Mouse (Mus musculus) frontal cortex, postnatal 25 days (tissue): ENCODE measurements around the gene Ppp1r14c.

ENCODE experiments used
- DNase-seq, 2 experiments: peaks; one replicate each; pipeline ENCODE4 v3.0.0; 2022; ENCODE audit warnings: low spot score in 2 of 2

The Ppp1r14c gene

GRCm38 (mm10) chr10:3366036-3366869, at the start of gene Ppp1r14c:
TSS of gene Ppp1r14c (plus strand) at chr10:3366057.
- peak; percentile 52 to 55 for DNase-seq

GRCm38 (mm10) chr10:3321406-3321805, 44.5 kb upstream of the Ppp1r14c start:
- no peak for DNase-seq

DNA sequence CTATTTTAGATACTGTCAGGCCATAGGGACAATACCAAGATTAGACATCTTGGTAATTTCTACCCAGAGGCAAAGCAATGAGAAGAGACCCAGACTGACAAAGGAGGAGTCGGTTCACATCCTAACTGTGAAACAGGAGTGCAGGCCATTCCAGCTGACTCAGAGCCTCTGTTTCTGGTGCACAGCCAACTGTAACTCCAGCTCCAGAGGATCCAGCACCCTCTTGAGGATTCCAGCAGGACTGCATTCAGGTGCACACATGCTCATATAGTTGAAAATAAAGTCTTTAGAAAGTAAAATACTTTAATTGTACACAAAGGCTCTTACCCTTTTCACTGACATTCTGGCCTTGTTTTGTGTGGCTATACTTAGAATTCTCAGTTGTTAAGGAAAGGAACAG, 40.4 kb upstream of the Ppp1r14c start:
- DNase-seq: no peak

DNA sequence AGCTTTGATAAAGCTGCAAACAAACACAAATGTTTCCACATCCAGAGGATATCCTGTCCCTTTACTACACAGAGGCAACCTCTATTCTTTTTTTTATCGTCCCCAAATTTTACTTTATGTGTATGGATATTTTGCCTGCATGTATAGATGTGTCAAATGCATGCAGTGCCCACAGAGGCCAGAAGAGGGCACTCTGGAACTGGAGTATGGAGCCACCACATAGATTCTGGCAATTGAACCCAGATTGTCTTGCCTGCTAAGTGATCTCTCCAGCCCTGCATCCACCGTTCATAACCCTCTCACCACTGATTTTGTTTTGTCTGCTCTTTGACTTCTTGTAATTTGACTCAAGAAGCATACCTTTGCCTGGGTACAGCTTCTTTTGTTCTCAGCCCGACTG, 33.0 kb upstream of the Ppp1r14c start:
- peak; percentile 86 to 91 for DNase-seq

DNA sequence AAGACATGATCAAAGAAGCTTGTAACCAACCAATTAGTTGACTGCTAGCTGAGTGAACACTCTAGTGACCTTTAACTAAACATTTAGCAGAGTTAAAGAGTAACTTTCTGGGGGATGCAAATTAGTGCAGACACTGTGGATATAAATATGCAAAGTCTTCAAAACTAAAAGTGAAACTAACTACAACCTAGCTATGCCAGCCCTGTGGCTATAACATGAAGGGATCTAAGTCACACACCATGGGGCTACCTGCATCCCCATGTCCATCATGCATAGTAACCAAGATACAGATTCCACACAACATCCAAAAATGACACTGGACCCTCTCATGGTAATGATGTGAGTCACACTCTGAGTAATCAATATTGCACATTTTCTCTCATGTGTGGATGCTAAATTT, 31.3 kb upstream of the Ppp1r14c start:
- no peak for DNase-seq

- DNase-seq: no peak
These were observed 29.0 kb upstream of the Ppp1r14c start for GRCm38 (mm10) chr10:3336729-3337329.

DNA sequence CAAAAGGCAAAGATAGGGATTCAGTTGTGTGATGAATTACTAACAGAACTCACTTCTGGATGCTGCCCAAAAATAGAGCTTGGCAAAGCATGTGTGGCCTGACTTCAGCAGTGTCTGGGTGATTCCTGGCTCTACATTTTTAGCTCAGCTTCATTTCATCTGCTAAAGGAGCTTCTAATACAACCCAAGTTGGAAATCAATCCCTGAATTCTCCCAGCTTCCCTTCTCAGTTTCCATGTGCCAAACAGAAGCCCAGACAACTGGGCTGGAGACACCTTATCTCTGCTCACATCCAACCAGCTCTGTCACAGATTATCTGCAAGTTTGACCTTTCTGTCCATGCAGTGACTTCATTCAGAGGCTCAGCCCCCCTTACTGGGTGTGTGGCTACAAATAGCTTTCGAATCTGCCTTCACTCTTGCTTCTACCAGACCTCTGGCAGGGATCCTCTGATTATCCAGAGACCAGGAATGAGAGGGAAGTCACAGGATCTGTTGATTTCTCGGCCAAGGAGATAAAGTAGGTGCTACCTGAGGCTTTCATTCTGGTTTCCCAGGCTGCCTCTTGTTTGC, 28.4 kb upstream of the Ppp1r14c start:
- no peak for DNase-seq

GRCm38 (mm10) chr10:3345706-3346105, 20.2 kb upstream of the Ppp1r14c start:
- no peak for DNase-seq

DNA sequence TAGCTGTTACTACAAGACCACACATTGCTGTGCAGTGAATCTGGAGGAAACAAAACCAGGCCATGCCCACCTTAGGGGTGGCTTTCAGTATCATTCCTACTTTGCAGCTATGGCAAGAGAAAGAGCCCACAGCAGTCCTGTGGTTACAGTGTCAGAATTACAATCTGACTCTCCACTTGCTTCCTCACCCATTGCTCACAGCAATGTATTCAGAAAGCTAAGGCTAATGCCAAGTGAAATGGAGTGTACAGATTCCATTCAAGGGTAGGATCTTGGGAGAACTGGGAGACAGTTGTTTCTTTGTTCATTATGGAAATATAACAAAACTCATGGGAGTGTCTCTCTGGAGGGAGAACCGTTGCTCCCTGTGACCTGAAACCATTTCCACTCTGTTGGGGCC, 6.3 kb upstream of the Ppp1r14c start:
- DNase-seq: no peak

DNA sequence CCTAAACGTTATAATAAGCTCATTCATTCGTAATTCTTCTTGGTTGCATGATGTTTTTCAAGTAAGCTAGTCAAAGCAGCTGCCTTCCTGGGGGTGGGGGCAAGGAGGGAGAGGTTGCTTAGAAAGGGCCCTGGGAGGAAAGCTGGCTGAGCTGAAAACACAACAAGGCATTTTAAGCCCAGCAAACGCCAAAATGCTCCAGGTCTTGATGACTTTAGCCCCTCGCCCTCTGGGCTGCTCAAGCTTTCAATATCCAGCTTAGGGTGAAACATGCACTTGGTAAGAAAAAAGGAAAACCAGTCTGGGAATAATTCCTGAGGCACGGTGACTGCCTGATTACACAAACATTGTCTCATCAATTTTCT, 204 bp upstream of the Ppp1r14c start:
- peak in 1 of 2 experiments; percentile 7 for DNase-seq

- peak; percentile 20 to 30 for DNase-seq
These were observed 1.1 kb downstream of the Ppp1r14c start for GRCm38 (mm10) chr10:3366870-3367431.

DNA sequence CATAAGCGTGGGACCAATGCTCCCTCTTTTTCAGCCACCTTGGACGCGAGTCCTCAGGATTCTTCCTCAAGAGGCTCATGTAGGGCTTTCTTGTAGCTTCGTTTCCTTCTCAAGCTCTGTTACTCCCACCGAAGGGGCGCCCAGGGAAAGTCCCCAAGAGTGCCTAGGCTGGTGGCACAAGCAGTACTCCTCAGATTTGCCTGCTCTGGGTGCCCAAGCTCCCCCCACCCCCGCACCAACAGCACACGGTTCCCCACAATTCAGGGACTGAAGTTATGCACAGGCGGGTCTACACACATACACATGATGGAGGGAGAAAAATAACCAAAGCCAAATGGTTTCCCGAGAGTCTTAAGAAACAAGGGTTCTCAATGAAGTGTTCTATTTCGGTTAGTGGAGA, 1.6 kb downstream of the Ppp1r14c start:
- no peak for DNase-seq

DNA sequence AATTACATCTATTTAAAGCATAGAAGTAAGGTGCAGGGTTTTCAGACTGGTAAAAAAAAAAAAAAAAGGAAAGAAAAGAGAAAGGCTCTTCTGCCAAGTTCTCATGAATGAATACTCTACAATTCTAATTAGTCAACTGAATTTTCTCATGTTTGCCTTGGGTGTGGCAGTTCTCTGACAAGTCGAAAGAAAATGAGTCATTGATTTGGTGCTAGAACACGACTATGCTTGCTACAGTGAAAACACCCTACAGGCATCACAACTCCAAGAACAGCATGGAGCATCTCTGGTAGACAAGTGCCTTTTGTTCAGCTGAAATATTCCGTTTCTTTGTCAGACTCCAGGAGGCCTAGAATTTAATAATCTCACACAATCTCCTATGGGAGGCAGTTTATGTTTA, 17.3 kb downstream of the Ppp1r14c start:
- DNase-seq: no peak

DNA sequence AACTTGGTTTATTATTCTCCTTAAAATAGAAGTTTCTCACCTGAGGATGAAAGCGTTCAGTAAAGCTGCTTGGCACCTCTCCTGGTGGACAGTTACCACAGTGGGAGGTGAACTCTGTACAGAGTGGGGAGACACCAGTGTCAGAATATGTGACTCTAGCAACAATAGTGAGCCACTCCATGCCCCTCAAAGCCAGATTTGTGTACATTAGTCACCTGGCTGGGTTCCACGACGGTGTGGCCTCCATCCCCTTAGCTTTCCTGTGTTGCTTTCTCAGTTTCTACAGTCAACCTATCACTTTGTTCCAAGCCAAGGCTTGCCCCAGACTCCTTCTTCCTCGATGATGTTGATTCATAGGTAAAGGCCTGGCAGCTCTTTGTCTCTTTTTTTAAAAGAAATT, 26.4 kb downstream of the Ppp1r14c start:
- no peak for DNase-seq

DNA sequence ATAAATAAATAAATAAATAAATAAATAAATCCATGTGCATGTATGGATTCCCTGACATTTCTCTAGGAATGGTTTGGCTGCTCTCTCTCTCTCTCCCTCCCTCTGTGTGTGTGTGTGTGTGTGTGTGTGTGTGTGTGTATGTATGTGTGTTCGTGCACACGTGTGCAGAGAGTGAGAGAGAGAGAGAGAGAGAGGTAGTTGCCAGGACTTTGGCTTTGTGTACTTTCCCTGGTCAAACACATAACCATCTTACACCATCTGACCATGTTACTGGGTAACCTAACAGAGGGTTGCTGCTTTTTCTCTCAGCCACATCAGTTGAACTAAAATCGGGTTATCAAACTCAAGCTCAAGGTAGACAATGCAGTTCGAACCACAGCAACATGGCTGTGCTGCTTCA, 27.7 kb downstream of the Ppp1r14c start:
- DNase-seq: no peak

GRCm38 (mm10) chr10:3394193-3394592, 28.3 kb downstream of the Ppp1r14c start:
- DNase-seq: no peak

GRCm38 (mm10) chr10:3394671-3395288, 28.9 kb downstream of the Ppp1r14c start:
- no peak for DNase-seq

- no peak for DNase-seq
These were observed 29.6 kb downstream of the Ppp1r14c start for GRCm38 (mm10) chr10:3395341-3395931.

GRCm38 (mm10) chr10:3396008-3396795, 30.3 kb downstream of the Ppp1r14c start:
- DNase-seq: no peak

- no peak for DNase-seq
These were observed 31.5 kb downstream of the Ppp1r14c start for GRCm38 (mm10) chr10:3397406-3397805.

GRCm38 (mm10) chr10:3398051-3398450, 32.2 kb downstream of the Ppp1r14c start:
- DNase-seq: no peak
